Mouse (Mus musculus) MEL-GATA-1-ER (cell line): ENCODE data around the gene Acbd6.

Source experiments
- DNase-seq: peaks from one replicate; pipeline ENCODE4 v3.0.0-alpha.2; 2012; ENCODE audit warnings: low read depth; ENCODE audit errors: extremely low read depth

Gene Acbd6

DNA sequence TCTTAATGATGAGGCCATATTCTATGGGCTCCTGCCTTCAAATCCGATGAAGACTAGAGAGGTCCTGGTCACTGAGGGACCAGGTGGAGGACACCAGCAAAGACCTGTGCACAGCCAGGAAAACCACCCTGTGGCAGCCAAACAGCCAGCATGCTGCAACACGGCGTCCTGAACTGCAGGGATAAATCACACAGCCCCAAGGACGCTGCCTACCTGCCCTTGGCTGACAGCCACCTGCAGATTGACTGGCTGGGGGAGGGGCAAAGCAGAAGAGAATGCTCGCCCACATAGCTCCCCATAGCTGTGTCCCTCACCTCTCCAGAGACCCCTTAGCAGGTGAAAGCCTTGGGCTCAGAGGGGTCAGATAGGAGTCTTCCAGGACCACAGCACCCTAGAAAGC lies 162.1 kb downstream of the Acbd6 start:
- DNase-seq: no peak

DNA sequence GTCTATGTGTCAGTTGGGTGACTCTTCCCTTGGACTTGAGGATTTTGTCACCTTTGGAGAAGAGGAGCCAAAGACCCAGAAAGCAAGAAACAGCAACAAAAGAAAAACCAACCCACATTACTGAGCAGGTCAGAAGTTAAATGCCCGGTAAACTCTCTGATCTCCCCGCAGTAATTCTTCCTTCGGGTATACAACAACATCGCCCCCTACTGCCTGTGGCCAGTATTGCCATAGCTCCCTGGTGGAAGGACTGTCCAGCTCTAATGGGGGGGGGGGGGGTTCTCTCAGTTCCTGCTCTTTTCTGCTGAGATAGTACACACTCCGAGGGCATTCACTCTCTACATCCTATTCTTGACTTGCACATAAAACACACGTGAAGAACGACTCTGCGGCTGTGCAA lies 163.5 kb downstream of the Acbd6 start:
- DNase-seq: peak; percentile 22

DNA sequence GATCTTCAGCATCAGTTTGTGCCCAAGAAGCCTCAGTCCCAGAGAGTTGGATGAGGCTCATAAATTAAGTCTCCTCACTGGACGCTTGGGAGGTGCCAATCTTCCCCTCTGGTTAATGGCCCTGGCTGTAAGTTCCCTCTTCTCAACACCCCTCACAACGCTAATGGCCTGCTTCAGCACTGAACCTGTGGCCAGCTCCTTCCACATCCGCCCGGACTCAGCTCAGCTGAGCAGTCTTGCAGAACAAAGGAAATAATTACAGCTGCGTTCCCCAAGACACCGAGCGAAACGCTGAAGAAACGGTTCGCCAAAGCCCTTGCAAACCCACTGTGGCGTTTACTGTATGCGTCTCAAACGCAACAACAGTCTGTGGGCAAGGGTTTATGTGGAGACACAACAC lies 164.3 kb downstream of the Acbd6 start:
- peak; percentile 14 for DNase-seq

DNA sequence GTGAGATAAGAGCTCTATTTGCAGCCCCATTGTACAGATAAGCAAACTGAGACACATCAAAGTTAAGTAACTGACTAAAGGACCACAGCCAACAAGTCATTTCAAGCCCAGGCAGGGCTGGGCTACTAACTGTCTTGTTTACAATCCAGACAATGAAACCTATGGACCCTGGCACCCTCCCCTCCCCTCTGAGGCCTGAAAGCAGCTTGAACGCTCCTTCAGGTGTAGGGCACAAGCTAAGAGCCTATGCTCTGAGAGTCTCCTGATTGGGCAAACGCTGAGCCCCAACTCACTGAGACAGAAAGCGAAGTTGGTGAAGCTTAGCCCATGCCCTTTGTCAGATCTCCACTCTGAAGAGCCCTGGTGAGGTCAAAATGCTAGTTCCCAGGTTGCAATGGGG lies 166.4 kb downstream of the Acbd6 start:
- DNase-seq: no peak

DNA sequence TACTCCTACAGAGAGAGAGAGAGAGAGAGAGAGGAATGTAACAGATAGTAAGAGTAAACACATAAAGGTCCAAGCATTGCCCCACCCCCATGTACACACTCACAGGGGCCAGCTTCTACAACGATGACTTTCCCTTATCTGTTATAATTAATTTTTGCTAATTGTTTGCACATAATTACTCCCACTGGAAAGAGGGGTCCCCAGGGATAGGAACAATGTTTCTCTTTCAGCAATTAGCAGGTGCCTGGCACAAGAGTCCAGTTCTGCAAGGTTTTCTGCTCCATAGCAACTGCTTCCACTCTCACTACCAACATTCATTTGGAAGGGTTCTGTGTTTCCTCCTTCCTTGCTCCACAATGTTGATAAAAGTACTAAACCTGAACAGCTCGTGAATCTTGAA lies 168.0 kb downstream of the Acbd6 start:
- DNase-seq: no peak

DNA sequence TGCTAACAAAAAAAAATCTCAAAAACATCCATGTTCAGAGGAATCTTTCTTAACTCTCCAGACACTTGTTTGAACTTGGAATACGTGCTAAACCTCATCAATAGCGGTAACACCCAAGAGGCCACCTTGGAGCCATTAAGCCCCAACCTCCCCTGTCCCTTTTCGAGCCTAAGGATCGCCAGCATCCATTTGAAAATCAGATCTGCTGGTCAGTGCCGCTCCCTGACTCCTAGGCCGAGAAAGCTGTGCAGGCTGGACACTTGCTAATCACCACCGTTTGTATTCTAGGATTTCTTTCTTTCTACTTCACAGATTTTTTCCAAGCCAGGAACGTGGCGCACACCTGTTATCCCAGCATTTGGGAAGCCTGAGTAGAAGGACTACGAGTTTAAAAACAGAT lies 169.9 kb downstream of the Acbd6 start:
- no peak for DNase-seq

DNA sequence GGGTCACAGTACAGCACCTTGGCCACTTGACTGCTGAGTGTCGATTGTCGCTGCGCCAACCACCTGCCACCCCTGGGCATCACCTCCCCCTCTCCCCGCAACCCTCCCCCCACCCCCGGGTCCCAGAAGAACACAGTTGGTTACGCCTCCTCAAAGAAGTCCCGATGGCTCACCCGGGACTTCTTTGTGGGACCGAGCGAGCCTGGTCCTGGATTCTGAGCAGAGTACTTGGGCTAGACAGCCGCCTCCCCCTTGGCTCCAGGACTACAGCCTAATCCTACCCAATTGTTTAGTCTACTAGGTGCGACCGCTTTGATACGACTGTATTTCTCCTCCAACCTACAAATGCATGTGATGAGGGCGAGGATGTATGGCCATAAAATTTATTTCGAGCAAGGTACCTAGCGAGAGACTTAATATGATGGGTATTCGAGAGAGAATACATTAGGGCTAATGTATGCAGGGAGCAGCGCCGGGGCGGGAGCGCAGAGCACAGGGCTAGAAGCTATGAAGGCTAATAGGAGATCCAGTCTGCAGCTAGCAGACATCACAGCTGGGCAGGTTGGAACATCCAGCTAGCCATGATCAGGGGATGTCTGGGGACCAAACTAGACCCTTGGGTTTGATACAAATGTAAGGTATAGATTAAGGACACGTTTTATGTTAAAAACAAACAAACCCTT lies 171.3 kb downstream of the Acbd6 start:
- no peak for DNase-seq

DNA sequence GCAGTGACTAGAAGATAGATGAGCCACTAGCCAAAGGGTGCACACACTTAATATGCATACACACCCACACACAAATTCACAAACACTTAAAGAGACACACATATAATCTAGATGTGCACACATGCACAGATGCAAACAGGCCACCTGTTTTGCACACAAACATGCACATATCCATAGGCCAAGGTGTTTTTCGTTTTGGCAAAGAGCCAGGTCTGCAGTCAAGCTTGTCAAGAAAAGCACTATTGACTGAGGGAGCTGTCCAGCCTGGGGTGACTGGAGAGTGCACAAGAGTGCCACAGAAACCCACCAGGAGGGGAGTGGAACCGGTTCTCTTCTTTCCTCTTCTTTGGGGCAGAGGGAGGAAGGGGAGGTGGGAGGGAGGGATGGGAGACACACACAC lies 173.2 kb downstream of the Acbd6 start:
- no peak for DNase-seq

DNA sequence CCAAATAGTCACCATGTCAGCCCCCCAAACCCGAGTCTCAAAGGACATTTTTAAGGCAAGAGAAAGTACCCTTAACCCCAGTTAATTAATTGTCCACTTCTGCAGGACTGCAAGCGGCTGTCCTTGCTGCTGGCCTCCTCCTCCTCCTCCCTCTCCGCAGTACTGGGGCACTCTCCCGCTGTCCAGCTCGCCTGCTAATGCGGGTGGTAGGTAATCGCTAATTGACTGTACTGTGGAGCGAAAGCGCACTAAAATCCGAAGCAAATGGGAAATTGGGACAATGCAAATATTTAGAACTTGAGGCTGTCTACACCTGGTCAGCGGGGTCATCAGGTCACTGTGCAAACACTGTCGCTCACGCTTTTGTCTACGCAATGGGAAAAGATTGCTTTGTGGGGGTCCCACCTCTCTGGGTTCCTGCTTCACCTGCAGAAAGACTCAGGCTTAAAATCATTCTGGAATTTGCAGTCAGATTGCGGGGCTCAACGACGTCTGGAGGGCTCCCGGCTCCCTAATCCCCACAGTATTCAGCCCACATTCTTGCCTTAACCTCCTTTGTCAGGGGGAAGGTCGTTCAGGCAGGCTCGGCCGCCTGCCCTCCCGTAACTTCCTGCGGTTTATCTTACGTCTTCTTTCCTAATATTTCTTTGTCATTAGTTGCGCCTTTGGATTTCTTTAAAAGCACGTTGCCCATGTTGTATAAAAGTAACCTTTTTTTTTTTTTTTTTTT lies 178.3 kb downstream of the Acbd6 start:
- no peak for DNase-seq

DNA sequence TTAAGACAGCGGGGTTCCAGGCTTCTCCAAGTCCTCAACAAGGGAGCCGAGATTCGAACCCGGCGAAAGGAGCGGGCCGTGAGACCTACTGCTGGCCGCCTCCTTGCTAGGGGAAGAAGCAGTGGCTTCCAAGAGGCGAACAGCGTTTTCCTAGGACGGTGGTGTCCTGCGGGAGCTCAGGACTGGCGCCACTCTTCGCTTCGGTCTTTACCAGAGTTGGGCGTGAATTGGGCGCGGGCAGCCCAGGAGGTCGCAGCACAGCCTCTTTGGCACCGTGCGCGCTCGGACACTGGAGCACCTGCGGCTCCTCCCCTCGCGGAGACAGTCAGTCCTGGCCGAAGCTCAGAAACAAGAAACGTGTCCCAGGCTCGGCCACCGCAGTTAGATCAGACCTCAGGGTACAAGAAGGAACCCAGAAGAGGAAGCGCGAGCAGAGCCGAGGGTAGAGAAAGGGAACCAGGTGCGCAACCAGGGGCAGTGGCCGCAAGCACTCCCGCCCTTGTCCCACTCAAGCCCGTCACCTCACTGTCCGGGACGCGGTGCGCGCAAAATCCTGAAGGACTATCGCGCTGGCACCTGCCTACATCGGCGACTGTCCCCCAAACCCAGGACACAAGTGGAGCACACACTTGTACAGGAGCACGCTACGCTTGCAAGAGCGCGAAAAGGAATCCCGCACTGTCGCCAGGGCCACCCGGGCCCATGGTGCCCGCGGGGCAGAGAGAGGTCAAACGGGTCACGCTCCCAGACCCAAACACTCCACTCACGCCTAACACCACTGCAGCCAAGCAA lies 179.3 kb downstream of the Acbd6 start:
- no peak for DNase-seq

DNA sequence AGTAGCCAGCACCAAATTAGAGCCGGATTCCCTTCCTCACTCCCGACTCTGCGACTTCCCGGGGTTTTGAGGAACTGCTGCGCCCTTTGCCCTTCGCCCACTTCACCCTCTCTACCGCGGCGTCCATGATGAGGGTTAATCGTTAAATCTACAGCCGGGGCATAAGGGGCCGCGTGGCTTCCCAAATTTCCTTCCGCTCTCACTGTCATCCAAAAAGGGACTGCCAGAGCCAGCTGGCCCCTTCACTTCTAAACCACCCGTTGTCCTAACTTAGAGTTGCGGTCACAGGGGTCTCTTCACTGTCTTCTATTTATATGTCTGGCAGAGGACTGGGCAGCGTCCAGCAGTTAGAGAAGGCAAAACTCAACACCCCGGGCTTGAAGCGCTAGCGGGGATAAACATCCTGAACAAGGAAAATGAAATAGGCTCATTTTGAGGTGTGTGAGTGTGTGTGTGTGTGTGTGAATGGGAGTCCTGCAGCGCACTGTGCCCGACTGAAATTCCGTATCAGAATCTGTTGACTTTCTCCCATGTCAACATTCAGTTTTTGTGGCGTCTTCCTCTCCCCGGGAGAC lies 180.0 kb downstream of the Acbd6 start:
- no peak for DNase-seq
